Mouse (Mus musculus): ENCODE data around the gene Zfp39.

- TF ChIP-seq POLR2A (IDR thresholded peaks at IDR 0.05; ENCODE audit: borderline replicate concordance, insufficient read depth, low read length) = no peak
- no peak for TF ChIP-seq CTCF (IDR thresholded peaks at IDR 0.05; ENCODE audit: borderline replicate concordance, insufficient read depth, low read depth, low read length)
Observed at GRCm38 (mm10) chr11:58847636-58848035, 56.4 kb downstream of the Zfp39 start.
